Comparison of ENCODE assay signal across 8 mouse cellular contexts in the genomic region with DNA sequence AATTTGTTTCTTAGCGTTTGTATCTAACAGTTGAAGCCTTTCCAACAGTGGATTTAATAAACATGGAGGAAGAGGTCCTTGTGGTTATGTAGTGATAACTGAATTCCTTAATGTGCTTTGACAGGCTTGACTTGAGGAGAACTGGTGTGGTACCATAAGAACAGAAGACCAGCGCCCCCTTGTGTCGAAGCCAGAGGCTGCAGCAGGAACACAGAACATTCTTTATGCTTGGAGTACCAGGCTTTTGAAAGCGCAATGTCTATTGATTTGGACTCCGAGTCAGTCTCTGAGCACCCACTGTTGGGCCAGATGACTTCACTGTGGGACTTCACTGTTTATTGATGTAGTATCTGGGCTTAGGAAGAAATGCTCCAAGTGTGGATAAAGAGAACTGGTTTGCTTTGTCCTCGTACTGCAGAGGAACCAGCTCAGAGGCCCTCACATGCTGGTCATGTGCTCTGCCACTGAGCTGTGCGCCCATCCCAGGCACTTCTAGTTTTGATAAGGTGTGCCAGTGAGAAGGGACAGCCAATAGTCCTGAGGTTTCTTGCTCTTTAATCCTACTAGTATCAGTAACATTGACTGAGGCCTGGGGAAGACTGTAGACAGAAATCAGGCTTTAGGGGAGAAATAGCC. TPM values are rescaled to one million over a fixed set of nuclear protein-coding genes. Genes with fewer than 3 reads are reported as not detected.
DNase-seq lines count a peak whose midpoint lies in the region; ATAC-seq and TF ChIP-seq lines count a peak whose summit lies in the region.

No protein-coding gene starts in this region.

- H3K9me3 ChIP-seq in kidney, postnatal 0 days (replicated peaks; ENCODE audit: low read length) = no peaks in the 10 kb centered on the region

- TF ChIP-seq POLR2A in liver, adult 2 months (IDR thresholded peaks at IDR 0.05; ENCODE audit: extremely low read depth, insufficient read depth, low read length) = no peak

- no peak overlapping the region for H3K4me3 ChIP-seq in kidney, postnatal 0 days (replicated peaks; ENCODE audit: low read depth, low read length)
- H3K4me3 ChIP-seq in liver, adult 2 months (ENCODE audit: insufficient read depth, low read depth, low read length) = no peak overlapping the region

- peak; percentile 93 for DNase-seq in 3T3-L1 (ENCODE audit: low read depth, low spot score)
- peak; percentile 79 for DNase-seq in adrenal gland, adult 8-10 months
- peak; percentile 72 for DNase-seq in embryo, embryonic 11.5 days (ENCODE audit: low read depth, low spot score)
- DNase-seq in heart, adult 8-10 months (ENCODE audit: low spot score) = peak; percentile 88
- DNase-seq in kidney, postnatal 0 days (ENCODE audit: low spot score) = peak; percentile 90
- DNase-seq in liver, adult 2 months (ENCODE audit: extremely low read depth, low read depth, low spot score) = peak; percentile 71
- DNase-seq in naive thymus-derived CD4-positive, alpha-beta T cell, adult 2 months (ENCODE audit: low read depth) = peak; percentile 87
- DNase-seq in splenic B cell, adult 2 months (ENCODE audit: low read depth, low spot score) = peak; percentile 87

- no peak overlapping the region for H3K27ac ChIP-seq in kidney, postnatal 0 days
- no peak overlapping the region for H3K27ac ChIP-seq in liver, adult 2 months (replicated peaks; ENCODE audit: insufficient read depth, low read depth, low read length)

- ATAC-seq in kidney, postnatal 0 days (replicated peaks; ENCODE audit: low FRiP score, low read depth) = peak; percentile 59

- WGBS in kidney, postnatal 0 days = 36% methylated on average over 7 of the region's 7 CpGs
- 29% methylated on average over 7 of the region's 7 CpGs for WGBS in liver, adult 2 months

- H3K4me1 ChIP-seq in kidney, postnatal 0 days (replicated peaks; ENCODE audit: insufficient read depth, low read length) = no peaks in the 10 kb centered on the region
- H3K4me1 ChIP-seq in liver, adult 2 months (ENCODE audit: control insufficient read depth, insufficient read depth, low read length) = no peaks in the 10 kb centered on the region

- H3K9ac ChIP-seq in kidney, postnatal 0 days (ENCODE audit: low read depth, low read length) = no peak overlapping the region
- H3K9ac ChIP-seq in liver, adult 2 months (ENCODE audit: low read depth, low read length) = no peak overlapping the region

- H3K36me3 ChIP-seq in kidney, postnatal 0 days (ENCODE audit: insufficient read depth, low read length) = no peaks in the 10 kb centered on the region
- H3K36me3 ChIP-seq in liver, adult 2 months (ENCODE audit: control insufficient read depth, insufficient read depth, low read length) = no peaks in the 10 kb centered on the region
- no peaks in the 10 kb centered on the region for H3K36me3 ChIP-seq in splenic B cell, adult 2 months (ENCODE audit: control insufficient read depth, insufficient read depth, low read length, poor library complexity, severe bottlenecking)

- H3K79me2 ChIP-seq in liver, adult 2 months (ENCODE audit: control insufficient read depth, insufficient read depth, low read length) = no peaks in the 10 kb centered on the region

- no peak overlapping the region for H3K4me2 ChIP-seq in kidney, postnatal 0 days (ENCODE audit: low read length)

- no peaks in the 10 kb centered on the region for H3K27me3 ChIP-seq in kidney, postnatal 0 days (ENCODE audit: insufficient read depth, low read length)
- H3K27me3 ChIP-seq in liver, adult 2 months (ENCODE audit: control insufficient read depth, insufficient read depth, low read length) = 0 out of 2 replicates have a peak, but pooled peaks cover 6% of the 10 kb centered on the region
- no peaks in the 10 kb centered on the region for H3K27me3 ChIP-seq in splenic B cell, adult 2 months (ENCODE audit: control insufficient read depth, insufficient read depth, low read length, poor library complexity, severe bottlenecking)

- peak; percentile 96 for TF ChIP-seq CTCF in kidney, postnatal 0 days (IDR thresholded peaks at IDR 0.05; ENCODE audit: low read depth)
- peak; percentile 86 for TF ChIP-seq CTCF in liver, adult 2 months (IDR thresholded peaks at IDR 0.05; ENCODE audit: low read depth, low read length)

RNA-seq across cellular contexts. Expression of gene Actl6a, which starts 7.8 kb away (rescaled TPM):
- 10 to 100 TPM; 46.4 to 62.4 (median 53.0) TPM for total RNA-seq in adrenal gland, adult 8-10 months (2022)
- total RNA-seq in heart, adult 8-10 months (2022) = 10 to 100 TPM; 17.3 to 26.9 (median 20.3) TPM
- polyA plus RNA-seq in kidney, postnatal 0 days (2015; fragmentation: Nextera tagmentation; extraction: Ambion mirVana) = 121 and 134 TPM in 2 replicates
- 16.3 and 17.1 TPM in 2 replicates for total RNA-seq in liver, adult 2 months (2014; rRNA removed)
- 8.9 and 10.6 TPM in 2 replicates for polyA plus RNA-seq in liver, adult 2 months (2012; rRNA removed)

RNA-seq across cellular contexts. Expression of gene Ndufb5, which starts 38.4 kb away (rescaled TPM):
- total RNA-seq in adrenal gland, adult 8-10 months (2022) = 100 to 1,000 TPM; 222 to 356 (median 282) TPM
- 100 to 1,000 TPM; 836 to 865 (median 854) TPM for total RNA-seq in heart, adult 8-10 months (2022)
- polyA plus RNA-seq in kidney, postnatal 0 days (2015; fragmentation: Nextera tagmentation; extraction: Ambion mirVana) = 517 and 574 TPM in 2 replicates
- total RNA-seq in liver, adult 2 months (2014; rRNA removed) = 375 and 379 TPM in 2 replicates
- polyA plus RNA-seq in liver, adult 2 months (2012; rRNA removed) = 279 and 327 TPM in 2 replicates

RNA-seq across cellular contexts. Expression of gene Mrpl47, which starts 39.1 kb away (rescaled TPM):
- 10 to 100 TPM; 25.6 to 30.9 (median 27.6) TPM for total RNA-seq in adrenal gland, adult 8-10 months (2022)
- total RNA-seq in heart, adult 8-10 months (2022) = 10 to 100 TPM; 30.1 to 41.5 (median 36.4) TPM
- 40.8 and 41.7 TPM in 2 replicates for polyA plus RNA-seq in kidney, postnatal 0 days (2015; fragmentation: Nextera tagmentation; extraction: Ambion mirVana)
- 7.9 and 8.6 TPM in 2 replicates for total RNA-seq in liver, adult 2 months (2014; rRNA removed)
- 1.9 and 2.0 TPM in 2 replicates for polyA plus RNA-seq in liver, adult 2 months (2012; rRNA removed)
